Mouse (Mus musculus) cerebellum, adult 11 months (tissue): ENCODE results near the gene Rrp8.
"Not testable (repeated sequence)": the region's sequence is repeated elsewhere in the genome, so short reads cannot be mapped to it uniquely, and the experiment has no call there.

Experiments used
- DNase-seq: peaks from one replicate; pipeline ENCODE4 v3.0.0; 2022

The Rrp8 gene

DNA sequence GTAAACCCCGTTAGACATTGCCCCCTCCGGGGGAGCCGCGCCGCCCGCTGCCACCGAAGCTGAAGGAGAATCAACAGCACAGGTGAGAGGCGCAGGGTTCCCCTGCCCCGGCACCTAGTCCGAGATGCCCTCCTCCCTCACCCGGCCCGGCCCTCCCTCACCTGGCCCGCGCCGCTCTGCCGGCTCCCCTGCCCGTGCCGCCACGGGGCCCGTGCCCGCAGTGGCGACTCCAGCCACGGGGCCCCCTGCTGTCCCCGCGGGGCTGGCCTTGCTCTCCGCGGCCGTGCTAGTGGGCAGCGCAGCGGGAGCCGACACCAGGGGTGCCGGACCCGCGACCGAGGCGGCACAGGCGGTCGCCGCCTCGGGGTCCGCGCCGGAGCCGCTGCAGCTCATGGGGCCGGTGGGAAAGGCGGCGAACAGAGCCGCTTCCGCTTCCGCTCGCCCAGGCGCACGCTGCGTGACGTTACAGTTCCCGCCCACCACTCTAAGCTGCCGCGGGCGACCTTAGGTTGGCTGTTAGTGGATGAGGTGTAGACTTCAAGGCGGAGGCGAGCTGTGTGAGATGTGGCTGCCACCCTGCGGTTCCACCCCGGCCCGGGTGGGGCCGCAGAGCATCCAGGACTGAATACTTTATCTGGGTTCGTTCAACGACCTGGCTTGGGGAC is 6.9 kb upstream of the Rrp8 start, which contains the start of gene Taf10:
Gene Taf10 (minus strand): TSS at position 436 of the 665 bp plus-strand sequence.
- DNase-seq, result peak; percentile 78

DNA sequence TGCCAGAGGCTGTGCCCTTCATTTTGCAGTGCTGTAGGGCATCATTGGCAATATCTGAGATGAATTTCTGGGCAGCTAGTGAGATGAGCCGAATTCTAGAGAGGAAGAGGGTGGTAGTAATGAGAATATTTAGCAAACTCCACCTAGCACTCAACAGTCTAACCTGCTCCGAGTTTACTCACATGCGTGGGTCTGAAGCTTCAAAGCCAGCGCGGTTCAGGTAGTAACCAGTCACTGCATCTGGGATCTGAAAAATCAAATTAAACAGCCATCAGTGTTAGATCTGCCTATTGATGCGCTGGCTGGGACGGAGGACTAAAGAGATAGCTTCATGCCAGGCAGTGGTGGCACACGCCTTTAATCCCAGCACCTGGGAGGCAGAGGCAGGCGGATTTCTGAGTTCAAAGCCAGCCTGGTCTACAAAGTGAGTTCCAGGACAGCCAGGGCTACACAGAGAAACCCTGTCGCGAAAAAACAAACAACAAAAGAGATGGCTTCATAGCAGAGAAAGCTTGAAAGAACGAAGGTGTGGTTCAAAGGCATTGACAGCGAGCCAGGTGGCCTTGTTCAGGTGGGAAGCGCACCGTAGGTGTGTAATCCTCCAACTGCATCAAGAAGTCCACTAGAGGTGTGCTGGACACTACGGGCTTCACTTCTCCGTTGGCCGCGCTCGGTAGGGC is 6.2 kb upstream of the Rrp8 start:
- DNase-seq, result not testable (repeated sequence)

DNA sequence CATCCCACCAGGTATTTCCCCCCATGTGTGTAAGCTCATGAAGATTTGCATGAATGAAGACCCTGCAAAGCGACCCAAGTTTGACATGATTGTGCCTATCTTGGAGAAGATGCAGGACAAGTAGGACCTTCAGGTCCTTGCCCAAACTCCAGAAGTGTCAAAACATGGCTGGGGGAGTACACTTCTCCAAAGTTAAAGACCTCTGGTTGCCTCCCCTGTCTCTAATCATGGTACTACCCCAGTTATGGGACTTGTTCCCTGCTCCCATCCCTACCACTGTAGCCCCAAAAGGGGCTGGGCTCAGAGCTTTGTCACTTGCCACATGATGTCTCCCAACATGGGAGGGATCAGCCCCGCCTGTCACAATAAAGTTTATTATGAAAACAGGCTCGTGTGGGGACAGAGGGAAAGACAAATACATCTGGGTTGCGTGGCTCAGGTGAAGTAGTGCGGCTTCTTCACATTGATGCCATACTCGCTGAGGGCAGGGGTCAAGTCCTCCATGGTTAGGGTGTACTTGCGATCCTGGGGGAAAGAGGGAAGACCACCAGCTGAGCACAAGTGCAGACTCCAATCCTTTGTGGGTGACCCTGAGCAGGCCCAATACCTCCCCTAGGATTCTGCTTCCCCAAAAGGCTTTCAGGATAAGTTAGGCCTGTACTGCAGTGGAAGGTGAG is 5.5 kb upstream of the Rrp8 start:
- not testable (repeated sequence) for DNase-seq

DNA sequence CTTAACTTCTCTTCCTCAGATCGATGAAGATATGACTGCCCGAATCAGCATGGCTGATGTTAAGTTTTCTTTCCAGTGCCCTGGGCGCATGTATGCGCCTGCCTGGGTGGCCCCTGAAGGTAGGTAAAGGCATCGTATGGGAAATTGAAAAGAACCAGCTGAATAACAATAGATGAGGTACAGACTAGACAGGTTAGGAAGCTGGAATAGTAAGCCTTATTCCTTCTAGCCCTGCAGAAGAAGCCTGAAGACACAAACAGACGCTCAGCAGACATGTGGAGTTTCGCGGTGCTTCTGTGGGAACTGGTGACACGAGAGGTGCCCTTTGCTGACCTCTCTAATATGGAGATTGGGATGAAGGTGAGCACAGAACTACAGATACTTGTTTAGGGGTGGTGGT is 4.8 kb upstream of the Rrp8 start:
- DNase-seq, result no peak

DNA sequence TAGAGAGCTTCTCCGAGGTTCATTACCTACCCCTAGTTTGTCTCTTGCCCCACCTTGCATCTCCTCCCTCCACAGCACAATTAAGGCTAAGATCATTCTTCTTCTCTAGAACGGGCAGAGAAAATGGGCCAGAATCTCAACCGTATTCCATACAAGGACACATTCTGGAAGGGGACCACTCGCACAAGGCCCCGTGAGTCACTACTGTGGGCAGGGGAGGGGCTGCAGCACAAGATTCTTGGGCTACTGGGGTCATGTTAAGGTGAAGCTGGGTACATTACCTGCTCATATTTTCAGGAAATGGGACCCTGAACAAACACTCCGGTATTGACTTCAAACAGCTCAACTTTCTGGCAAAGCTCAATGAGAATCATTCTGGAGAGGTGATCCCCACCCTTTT is 3.7 kb upstream of the Rrp8 start:
- DNase-seq, result no peak

DNA sequence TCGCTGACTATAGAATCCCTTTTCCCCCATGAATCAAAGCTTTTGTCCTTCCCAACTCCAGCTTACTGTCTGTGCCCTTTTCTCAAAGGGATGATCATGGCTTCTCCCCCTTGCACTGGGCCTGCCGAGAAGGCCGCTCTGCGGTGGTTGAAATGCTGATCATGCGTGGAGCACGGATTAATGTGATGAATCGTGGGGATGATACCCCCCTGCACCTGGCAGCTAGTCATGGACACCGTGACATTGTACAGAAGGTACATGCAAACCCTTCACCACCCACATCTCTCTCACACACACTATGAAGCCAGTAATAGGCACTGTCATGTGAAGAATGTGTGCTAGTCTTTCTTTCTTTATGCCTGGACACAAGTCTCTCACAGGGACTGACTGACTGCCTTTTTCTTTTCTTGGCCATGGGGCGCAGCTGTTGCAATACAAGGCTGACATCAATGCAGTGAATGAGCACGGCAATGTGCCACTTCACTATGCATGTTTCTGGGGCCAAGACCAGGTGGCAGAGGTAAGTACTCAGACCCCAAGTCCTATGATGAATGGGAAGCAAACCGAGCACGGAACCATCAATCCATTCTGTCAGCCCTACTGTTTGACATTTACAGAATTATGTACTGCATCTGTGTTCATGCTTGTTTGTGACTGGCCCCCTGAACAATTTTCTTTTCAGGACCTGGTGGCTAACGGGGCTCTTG is 3.1 kb upstream of the Rrp8 start:
- DNase-seq, result no peak

DNA sequence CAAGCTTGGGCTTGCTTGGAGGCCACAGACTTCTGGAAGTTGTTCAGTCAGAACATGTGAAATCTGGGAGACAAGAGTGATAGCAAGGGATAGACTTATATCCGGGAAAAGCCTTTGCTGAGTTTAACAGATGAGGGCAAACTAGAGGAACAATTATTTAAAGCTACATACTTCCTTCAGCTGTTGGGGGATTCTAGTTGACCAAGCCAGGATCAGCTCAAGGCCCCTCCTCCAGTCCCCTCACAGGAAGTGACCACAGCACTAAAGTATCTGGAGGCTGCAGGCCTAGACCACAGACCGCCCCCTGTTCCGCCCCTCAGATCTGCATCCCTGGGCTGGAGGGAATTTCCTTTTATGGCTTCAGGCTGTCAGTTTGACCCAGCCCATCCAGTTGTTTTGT is 1.8 kb upstream of the Rrp8 start:
- no peak for DNase-seq

DNA sequence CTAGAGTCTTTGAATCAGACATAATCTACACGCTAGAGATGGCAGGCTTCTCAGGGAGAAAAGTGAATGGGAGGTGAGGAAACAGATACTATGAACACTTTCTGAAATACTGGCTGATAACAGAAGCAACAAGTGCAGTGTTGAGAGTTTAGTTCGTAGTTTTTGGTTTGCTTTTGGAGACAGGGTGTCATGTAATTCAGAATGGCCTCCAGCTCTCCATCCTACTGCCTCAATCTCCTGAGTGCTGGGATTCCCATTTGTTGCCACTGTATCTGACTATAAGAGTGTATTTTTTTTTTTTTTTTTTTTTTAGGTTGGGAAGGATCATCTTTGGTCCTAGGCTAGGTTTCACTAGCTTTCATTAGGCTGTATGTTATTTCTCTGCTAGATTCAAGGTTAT is 1.1 kb upstream of the Rrp8 start:
- no peak for DNase-seq

DNA sequence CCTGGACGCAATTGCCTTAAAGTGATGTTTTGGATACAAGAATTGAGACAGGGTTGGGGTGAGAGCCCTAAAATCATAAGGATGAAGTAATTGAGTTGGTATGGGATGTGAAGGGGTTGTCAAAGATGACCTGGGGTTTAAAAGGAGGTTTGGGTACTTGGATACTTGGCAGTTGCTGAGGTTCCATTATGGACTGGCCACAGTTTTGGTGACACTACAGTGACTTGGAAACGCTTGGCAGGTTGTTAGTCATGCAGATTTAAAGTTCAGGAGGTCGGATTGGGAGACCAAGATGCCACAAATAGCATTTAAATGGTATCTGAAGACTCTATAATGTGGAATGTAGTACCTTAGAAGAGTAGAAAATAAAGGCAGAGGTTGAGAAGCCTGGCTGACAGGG is 463 bp upstream of the Rrp8 start:
- no peak for DNase-seq

DNA sequence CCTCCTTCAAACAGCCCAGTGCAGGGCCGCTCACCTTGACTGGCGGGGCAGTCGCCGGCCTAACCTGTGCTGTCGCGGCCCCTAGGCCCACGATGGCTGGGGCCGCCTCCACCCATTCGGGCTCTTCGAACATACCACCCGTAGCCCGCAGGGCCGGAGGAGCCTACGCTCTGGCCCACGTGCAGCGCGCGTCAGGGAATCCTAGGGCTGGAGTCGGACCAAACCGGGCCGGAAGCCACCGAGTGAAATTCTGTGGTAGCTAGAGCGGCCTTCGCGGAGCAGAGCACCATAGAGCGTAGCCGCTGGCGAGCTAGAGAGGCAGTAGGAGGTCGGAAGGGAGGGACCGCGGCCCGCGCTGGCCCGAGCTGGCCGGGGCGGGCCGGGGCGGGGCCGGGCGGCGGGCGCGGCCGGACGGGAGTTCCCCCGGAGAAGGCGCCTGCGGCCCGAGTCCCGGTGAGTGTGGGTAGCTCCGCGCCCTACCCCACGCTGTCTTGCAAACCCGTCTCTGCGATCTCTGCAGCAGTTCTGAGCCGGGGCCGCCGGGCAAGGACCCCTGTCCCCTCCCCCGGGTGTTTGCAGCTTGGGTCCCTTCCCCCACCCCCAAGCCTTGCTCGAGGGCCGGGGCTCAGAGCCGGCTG is 802 bp downstream of the Rrp8 start, which contains the start of gene Ilk:
Gene Ilk (plus strand): TSS at position 329 of the 638 bp plus-strand sequence.
- DNase-seq, result peak; percentile 91

DNA sequence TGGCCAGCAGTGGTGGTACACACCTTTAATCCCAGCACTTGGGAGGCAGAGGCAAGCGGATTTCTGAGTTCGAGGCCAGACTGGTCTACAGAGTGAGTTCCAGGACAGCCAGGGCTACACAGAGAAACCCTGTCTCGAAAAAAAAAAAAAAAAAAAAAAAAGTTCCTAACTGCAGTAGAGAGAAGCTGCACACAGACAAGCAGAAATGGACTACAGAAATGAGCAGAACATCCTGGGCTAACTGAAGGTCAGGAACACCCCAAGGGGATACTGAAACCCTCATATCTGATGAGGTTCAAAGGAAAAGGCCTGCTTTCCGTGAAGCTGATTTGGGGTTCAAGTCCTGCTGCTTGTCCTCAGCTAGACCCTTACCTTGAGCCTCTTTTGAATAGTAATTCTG is 1.7 kb downstream of the Rrp8 start:
- DNase-seq, result not testable (repeated sequence)

DNA sequence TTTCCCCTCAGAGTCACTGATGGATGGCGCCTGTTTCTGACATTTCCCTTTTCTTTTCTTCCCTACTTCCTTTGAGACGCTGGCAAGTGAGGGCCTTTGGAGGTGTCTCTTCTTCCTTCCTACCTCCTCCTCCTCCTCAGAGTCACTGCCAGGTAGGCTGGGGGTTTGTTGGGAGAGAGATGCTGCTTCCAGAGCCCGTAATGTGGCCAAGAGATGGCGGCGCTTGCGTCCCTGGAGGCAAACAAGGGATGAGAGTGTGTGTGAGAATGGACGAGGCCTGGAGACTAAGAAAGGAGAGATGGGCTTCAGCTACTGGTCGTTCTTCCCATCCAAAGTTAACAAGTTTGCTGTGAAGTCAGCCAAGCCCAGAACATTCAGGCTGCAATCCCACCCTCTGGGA is 2.4 kb downstream of the Rrp8 start:
- DNase-seq, result no peak

DNA sequence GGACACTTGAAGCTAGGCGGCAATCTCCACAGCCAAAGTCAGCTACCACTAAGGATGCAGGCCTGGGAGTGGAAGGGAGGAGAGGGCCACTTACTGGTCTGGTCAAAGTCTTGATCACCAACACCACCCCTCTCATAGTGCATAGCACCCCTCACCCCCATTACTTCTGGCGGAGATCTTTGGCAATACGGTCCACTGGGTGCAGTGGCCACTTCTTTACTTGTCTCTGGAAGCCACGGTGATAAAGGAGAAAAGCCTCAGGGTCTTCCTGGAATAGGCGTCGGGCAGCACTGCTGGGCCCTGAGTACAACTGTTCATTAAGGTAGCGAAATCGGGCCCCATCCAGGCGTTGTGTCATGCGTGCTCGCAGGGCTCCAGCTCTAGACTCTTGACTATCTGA is 3.3 kb downstream of the Rrp8 start:
- no peak for DNase-seq

DNA sequence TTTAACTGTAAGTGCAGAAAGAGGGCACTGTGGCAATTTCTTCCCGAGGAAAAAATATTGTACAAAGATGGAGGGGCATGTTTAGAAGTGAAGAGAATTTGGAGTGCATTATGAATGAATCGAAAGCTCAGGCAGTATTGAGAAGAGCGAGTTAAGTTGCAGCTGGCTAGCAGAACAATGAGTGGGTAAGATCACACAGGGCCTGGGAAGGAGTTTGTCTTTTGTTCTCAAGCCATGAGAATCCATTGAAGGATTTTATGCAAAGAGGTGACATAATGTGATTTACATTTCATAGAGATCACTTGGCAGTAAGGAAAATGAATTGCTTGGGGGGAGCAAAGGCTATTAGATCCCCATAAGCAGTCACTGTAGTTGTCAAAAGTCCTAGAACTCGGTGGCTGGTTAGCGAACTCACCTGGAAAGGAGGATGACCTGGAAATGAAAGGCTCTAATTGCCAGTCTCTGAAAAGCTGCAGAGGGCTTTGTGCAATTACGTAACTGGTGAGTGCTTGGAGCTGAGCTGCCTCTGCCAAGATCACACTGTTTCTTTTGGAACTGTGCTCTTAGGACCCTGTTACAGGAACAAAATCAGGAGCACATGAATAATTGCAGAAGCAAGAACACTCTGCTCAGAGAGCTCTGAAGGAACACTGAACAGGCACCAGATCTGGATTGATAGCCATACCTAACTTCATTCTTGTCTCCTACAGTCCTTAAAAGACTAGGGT is 8.3 kb downstream of the Rrp8 start:
- no peak for DNase-seq

DNA sequence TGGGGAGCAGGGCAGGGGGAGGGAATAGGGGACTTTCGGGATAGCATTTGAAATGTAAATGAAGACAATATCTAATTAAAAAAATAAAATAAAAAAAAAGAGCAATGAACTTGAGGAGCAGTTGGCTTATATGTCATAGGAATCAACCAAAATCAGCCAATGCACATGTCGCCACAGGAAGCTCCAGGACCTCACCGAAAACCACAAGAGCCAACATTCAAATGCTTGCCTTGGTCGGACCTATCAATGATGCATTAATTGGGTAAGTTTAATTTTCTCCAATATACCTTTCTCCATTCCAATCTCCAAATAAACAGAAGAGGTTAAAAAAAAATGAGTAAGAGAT is 10.2 kb downstream of the Rrp8 start:
- no peak for DNase-seq

DNA sequence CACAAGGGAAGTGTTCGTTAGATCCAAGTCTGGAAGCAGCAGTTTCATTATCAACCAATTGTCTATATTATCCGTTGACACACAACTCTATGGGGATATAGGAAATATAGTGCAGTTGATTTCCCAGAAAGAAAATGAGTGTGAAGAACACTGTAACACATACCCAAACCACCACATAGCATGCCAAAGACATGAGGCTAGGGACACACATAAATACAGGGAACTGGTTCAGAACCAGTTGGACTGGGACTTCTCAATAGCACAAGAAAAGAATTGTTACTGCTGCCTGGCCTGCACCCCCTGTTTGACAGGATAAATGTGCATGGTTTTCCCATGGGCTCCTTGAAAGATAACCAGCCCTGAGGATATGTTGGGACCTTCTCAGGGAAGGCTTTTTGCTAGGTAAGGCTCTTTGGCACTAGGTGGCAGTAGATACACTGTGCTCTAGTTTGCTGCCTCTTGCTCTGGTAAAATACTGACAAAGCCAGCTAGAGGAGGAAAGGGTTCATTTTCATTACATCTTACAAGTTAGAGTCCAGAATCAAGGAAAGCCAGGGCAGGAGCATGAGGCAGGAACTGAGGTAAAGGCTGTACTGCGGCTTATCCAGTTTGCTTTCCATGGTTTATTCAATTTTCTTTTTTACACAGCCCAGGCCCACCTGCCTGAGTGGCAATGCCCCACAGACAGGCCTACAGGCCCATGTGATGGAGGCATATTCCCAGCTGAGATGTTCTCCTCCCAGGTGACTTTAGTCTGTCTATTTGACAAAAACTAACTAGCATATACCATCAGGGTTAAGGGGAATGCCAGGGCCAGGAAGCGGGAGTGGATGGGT is 10.8 kb downstream of the Rrp8 start:
- peak; percentile 54 for DNase-seq

DNA sequence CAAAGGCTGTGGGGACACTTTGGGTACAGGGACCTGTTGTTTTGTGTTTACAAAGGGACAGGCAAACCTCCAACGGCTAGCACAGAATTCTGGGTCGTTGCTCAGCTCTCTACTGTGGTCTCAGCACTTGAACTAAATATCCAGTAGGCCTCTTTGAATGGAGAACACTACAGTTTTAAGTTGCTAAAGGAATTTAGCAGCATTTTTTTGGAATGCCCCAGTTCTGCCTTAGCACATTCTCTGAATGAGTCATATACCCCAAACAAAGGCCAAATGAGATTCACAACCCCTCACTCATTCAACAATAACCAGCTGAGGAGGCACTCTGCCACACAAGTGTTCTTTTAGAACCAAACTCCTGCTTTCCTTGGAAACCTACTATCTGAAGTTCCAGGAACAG is 15.3 kb downstream of the Rrp8 start:
- DNase-seq, result no peak

DNA sequence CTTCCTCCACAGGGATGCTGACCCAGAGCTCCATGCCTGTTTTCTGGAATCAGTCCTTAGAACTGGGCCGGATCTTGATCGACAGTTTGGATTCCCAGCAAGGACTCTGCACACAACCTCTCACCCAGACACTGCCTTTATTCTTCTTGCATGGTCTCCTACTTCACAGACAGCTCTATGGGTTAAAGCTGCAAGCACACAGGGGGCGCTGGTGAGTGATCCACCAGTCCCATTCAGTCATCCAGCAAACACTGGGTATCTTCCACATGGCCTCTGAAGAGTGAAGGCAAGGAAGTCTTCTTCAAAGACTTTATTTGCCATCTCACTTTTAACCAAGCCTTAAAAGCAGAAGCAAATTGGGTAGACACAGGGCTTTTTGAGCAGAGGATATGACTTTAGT is 21.8 kb downstream of the Rrp8 start:
- no peak for DNase-seq

DNA sequence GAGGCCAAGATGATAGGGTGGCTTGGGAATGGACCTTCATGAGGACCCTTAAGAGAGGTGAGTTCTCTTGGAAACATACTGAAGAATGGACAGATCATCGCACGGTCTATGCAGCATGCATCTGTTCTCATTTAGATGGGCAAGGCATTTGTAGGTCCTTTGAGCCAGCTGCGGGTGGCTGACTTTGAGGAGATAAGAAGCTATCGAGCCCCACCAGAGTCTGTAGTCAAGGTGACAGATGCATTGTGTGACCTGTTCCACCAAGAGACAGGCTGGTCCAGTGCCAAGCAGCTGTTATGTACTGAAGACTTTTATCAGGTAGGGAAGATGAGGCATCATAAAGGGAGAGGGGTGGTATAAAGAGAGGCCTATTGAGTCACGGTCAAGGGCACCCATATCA is 28.5 kb downstream of the Rrp8 start:
- no peak for DNase-seq

DNA sequence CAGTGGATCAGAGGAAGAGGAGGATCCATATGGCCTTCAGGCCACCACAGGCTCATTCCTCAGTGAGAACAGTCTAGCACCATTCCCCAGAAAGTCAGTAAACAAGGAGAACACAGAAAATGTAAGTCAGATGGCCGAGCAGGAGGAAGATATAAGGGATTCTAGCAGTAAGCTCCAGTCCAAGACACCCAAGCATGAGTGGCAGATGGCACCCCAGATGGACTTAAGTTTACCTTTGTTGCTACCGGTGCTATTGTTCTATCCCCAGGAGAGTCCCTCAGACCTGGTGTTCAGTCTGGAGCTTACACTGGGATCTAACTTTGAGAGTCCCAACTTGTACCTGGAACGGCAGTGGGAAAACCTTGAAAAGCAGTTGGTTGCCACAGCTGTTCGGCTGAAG is 33.4 kb downstream of the Rrp8 start:
- DNase-seq, result peak; percentile 28

DNA sequence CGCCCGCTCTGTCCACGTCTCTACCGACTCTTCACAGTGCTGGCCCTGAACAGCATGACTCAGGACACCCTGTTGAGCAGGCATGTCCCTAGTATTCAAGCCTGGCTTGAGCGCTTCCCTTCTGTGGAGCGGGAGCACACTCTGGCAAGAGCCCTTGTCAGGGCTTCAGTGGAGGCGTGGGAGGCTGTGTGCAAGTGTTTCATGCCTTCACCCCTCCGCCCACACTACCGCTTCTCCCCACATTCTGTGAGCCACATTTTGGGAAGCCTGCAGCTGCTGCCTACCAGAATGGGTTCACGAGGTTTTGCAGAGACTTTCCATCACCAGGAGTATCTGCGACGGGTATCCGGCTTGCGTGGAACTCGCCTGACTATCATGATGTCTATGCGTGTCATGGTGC is 34.0 kb downstream of the Rrp8 start:
- DNase-seq, result no peak

DNA sequence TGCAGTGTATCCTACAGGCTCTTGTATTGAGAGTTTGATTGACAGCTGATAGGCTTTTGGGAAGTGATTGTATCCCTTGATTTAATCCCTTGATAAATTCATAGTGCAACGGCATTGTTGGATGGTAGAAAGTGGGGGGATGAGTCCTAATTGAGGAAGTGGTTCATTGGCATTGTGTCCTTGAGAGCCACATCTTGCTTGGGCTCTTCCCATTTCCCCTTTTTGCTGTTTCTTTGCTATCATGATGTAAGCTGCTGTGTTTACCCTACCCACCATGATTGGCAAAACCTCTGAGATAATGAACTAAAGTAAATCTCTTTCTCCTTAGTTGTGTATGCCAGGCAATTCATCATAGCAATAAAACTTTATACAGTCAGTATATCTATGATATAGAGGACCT is 46.3 kb downstream of the Rrp8 start:
- no peak for DNase-seq
